Mouse (Mus musculus): Measurements from ENCODE around the gene Cdh13.

The Cdh13 gene

DNA sequence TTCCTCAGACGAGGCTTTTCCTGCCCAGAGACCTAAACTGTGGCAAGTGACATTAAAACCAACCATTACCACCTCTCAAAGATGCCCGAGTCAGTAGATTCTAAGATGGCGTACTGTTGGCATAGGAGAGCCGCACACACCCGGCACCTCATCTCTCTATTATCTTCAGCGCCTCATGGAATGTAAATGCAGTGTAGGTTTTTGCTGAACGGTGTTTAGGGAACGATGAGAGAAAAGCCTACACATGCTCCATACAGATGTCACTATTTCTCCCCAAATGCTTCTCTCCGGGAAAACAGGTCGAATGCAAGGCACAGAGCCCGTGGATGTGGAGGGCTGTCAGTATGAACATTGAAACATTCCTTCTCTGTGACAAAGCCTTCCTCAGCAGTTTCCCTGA, 737.9 kb downstream of the Cdh13 start:
- ChIA-PET POLR2A (no interaction called here), CTCF (no interaction called here)

DNA sequence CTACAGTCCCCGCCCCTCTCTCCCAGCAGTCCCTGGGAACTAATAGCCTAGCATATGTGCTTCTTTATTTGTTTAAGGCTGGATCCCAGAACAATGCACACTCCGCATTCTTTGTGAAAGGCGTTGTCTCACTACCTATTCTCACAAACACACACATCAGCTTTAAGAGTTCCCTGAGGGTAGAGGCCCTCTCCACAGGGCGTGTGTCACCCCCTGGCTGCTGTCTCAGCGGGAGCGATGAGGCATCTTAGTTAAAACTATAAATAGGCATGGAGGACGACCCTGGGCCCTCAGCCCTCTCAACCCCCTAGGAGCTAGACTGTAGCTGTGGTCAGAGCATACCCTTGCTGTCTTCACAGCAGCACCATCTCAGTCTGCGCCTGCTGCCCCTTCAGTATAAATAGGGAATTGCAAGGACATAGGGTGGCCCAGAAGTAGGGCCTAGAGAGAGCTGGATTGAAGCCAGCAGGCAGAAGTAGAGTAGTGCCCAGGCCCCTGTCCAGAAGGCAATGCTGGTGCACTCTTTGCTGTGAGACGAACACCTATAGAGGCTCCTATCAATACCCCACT, 738.9 kb downstream of the Cdh13 start:
- ChIA-PET CTCF (interaction anchor here in 1 of 4 experiments (1.1 to 1.3 kb wide), 2 partner anchors 15 to 17 kb away, joined by 4 to 5 read pairs; no protein-coding TSS in a partner anchor), POLR2A (no interaction called here)

DNA sequence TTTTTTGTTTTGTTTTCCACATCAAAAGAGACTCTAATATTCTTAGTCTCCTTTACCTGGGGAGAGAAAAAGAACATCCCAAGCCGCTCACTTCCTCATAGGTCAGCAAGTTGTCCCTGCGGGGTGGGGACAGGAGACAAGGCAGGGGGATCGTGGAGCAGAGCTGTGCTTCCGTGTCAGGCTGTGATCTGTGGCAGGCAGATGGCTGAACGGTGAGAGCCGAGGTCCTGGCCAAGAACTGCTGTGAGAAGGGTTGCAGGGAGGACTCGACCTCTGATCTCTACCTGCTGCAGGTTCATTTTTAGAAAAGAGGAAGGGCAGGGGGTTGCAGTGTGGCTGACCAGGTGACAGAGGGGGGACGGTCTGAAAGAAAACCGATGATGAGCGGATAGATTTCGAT, 749.9 kb downstream of the Cdh13 start:
- CTCF ChIA-PET, result no interaction called here
- POLR2A ChIA-PET, result interaction anchor here in 1 of 4 experiments (0.7 kb wide), 1 partner anchor 40 kb away, joined by 3 read pairs; no protein-coding TSS in a partner anchor

DNA sequence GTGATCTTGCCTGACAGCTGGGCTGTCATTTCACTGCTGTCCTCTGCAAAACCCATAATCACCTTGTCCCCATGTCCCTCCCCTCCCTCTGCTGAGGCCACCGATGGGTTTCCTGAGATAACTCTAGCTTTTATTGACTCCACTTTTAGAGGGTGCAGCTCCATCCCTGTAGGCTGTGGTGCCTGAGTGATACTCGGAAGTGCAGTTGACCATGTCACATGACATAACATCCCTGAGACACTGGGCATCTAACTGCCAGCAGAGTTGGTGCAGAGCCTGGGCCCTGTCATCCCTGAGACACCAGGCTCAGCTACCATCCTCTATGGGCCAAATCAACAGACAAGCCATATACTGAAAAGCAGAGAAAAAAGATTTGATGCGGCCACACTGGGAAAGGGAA, 750.5 kb downstream of the Cdh13 start:
- ChIA-PET CTCF (interaction anchor here in 1 of 4 experiments (0.7 kb wide), 1 partner anchor 45 kb away, joined by 3 read pairs; no protein-coding TSS in a partner anchor), POLR2A (interaction anchor here in 1 of 4 experiments (0.7 kb wide), 1 partner anchor 40 kb away, joined by 3 read pairs; no protein-coding TSS in a partner anchor)

- ChIA-PET CTCF (no interaction called here), POLR2A (no interaction called here)
Measured at GRCm38 (mm10) chr8:119035126-119035525, 751.6 kb downstream of the Cdh13 start.

- ChIA-PET CTCF (interaction anchor here in 1 of 4 experiments (0.6 to 1.5 kb wide), 3 partner anchors 15 to 1144 kb away, joined by 3 to 4 read pairs (median 4); no protein-coding TSS in a partner anchor), POLR2A (no interaction called here)
Measured at GRCm38 (mm10) chr8:119037571-119037970, 754.0 kb downstream of the Cdh13 start.

GRCm38 (mm10) chr8:119039358-119039757, 755.8 kb downstream of the Cdh13 start:
- CTCF ChIA-PET, result interaction anchor here in 3 of 4 experiments (0.6 to 1.3 kb wide), 4 partner anchors 17 to 1629 kb away, joined by 3 to 5 read pairs (median 3); no protein-coding TSS in a partner anchor
- POLR2A ChIA-PET, result no interaction called here

DNA sequence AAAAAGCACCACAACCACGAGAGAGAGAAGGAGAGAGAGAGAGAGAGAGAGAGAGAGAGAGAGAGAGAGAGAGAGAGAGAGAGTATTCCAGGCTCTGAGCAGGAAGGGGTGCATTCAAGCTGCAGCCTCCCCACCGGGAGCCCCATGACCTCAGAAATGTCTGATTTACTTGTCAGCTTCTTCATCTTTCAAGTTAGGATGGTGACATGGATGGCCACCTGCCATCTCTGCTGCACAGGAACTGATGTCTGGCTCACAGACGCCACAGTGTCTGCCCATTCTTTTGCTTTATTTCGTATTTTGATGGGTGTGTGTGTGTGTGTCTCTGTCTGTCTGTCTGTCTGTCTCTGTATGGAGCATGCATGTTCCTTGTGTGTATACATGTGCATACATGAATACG, 774.3 kb downstream of the Cdh13 start:
- ChIA-PET POLR2A (no interaction called here), CTCF (interaction anchor here in 2 of 4 experiments (0.6 to 1.0 kb wide), 2 partner anchors 11 to 863 kb away, joined by 6 to 10 read pairs; no protein-coding TSS in a partner anchor)

- ChIA-PET CTCF (no interaction called here), POLR2A (no interaction called here)
Measured at GRCm38 (mm10) chr8:119061671-119062070, 778.1 kb downstream of the Cdh13 start.

DNA sequence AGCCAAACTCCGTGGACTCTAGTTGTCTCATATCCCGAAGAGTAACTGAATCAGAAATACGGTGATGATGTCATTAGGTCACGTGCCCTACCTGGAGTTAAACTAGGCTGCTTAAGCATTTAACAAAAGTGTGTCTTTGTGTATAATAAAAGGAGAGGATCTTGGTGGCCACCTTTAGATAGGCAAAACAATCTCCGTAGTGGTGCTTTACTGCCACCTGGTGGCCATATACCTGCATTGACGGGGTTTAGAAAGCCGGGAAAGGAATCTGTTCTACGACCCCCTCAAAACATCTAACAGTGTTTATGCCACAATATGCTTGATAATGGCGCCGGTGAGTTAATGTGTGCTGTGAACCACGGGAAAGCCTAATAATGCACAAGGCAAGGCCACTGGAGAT, 781.0 kb downstream of the Cdh13 start:
- ChIA-PET CTCF (interaction anchor here (0.5 to 1.6 kb wide), 10 partner anchors 9 to 1344 kb away, joined by 3 to 4 read pairs (median 3); no protein-coding TSS in a partner anchor), POLR2A (no interaction called here)

GRCm38 (mm10) chr8:119072291-119072690, 788.8 kb downstream of the Cdh13 start:
- CTCF ChIA-PET, result no interaction called here
- POLR2A ChIA-PET, result no interaction called here

DNA sequence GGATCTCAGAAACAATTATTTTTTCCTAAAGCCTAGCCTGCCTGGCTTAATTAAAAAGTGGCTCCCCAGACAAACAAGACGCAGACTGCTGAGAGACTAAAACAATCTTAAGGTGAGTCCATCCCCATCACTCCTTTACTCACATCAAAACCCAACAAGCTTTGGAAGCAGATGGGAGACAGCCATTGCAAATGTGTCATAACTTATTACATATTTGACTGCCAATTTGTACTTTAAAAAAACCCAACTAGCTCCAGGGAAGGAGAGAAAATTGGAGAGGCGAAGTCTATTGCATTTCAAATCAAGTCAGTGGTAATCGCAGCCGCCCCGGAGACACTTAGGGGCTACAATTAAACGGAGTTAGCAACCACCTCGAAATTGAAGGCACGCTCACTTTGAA, 801.5 kb downstream of the Cdh13 start:
- POLR2A ChIA-PET, result no interaction called here
- CTCF ChIA-PET, result no interaction called here

DNA sequence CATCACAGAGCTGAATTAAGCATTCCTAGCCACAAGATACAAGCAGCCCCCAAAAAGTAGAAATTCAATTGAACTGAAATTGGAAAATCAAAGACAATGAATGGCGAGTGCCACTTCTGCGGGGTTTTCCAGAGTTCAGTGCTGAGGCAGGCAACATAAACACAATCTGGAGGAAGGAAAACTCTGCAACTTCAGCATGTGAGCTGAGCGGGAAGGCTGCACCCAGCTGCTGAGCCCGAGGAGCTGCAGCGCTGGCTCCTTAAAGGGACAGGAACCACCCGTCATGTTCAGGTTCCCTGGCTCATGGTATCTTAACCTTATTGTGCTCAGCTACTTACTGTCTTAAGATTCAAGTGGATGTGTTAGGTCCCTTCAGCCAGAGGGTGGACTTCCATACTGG, 814.7 kb downstream of the Cdh13 start:
- CTCF ChIA-PET, result no interaction called here
- POLR2A ChIA-PET, result no interaction called here

DNA sequence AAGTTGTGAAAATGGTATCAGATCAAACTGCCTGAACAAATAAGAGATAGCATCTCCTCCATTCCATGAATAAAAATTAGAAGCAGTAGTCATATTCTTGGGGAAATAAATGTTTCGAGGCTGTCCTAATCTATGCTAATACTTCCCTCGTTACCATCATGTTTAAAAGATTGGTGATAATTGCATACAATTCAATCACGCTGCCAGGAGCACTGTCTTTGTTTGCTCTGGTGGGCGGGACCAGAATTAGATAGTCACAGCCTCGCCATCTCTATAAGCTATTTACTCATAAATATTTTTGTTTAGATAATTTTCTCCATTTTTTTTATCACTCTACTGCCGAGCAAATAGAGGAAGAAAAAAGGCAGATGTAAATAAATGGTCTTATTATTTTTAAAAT, 819.3 kb downstream of the Cdh13 start:
- ChIA-PET CTCF (no interaction called here), POLR2A (no interaction called here)

GRCm38 (mm10) chr8:119109655-119110054, 826.1 kb downstream of the Cdh13 start:
- POLR2A ChIA-PET, result no interaction called here
- CTCF ChIA-PET, result no interaction called here

DNA sequence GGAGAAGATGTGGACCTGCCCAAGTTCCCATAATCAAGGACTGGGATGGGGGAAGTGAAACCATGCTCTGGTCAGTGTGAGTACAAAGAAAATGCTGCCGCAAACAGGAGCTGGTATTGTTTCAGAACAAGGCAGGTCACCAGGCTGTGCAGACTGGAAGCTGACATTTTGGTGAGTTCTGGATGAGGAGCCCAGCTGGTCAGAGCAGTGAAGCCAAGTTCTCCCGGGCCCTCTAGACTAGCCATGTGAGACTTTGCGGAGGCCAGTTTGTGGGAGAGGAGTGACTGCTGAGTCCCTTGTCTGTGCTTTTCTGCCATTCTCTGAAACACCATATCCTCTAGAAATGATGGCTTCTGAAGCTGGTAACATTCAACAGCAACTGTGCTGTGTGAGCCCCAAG, 829.3 kb downstream of the Cdh13 start:
- ChIA-PET CTCF (no interaction called here), POLR2A (interaction anchor here in 1 of 4 experiments (0.6 kb wide), 1 partner anchor 1681 kb away, joined by 7 read pairs; no protein-coding TSS in a partner anchor)

DNA sequence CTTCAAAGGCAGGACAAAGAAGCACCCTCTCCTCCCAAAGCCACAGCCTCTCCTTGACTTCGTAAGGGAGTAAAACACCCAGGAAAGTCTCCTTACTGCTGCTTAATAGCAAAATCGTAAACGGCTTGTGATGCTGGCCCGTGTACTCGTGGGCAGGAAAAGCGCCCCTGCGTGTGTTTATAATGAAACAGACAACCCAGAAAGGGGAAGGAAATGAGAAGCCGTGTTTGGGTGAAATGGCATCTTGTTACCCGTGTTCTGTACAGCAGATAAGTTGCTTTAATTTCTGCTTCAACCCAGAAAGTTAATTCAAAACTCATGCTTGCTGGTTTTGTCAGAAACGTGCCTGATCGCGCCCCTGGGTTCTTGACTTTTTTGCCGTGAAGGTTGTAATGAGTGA, 837.7 kb downstream of the Cdh13 start:
- ChIA-PET POLR2A (no interaction called here), CTCF (no interaction called here)

DNA sequence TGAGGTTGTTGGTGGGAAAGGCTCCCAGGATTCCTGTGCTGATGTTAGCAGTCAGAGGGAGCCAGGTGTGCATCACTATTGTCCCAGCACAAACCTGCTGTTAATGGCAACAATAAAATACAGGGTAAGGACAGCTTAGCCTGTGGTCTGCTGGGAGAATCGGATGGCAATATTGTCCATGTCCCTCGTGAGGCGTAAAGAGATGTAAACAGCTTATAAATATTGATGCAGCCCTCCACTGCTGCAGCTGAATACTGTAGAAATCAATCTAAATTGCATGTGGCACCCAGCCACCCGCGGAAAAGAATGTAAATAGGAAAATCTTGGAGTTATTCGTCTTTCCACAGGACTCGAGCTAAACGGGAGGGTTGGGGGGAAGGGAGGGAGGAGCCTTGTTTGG, 844.3 kb downstream of the Cdh13 start:
- POLR2A ChIA-PET, result no interaction called here

DNA sequence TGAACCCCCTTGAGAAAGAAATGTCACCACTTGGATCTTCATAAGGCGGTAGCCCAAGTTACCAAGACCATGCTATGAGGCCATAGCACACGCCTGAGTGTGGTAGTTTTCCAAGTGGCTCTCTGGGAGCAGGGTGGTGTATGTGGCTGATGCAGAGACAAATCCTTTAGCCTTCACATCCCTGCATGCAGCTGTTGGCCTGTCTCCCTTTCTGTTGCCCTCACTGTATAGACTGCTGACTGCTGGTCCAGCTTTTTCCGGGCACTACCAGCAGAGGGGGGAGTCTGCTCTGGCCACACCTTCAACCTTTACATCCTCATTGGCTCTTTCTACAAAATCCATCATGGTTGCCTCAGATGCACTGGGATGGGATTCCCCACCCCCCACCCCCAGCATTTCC, 844.7 kb downstream of the Cdh13 start:
- ChIA-PET CTCF (interaction anchor here in 1 of 4 experiments (1.6 kb wide), 1 partner anchor 256 kb away, joined by 3 read pairs; no protein-coding TSS in a partner anchor), POLR2A (no interaction called here)

More for the DNA sequence above, 844.3 kb downstream of the Cdh13 start:
- CTCF ChIA-PET, result interaction anchor here in 1 of 4 experiments (1.6 kb wide), 1 partner anchor 257 kb away, joined by 3 read pairs; no protein-coding TSS in a partner anchor

- ChIA-PET POLR2A (no interaction called here), CTCF (no interaction called here)
Measured at GRCm38 (mm10) chr8:119156454-119156921, 873.0 kb downstream of the Cdh13 start.

- CTCF ChIA-PET, result no interaction called here
Measured at GRCm38 (mm10) chr8:119158628-119159027, 875.1 kb downstream of the Cdh13 start.

More at GRCm38 (mm10) chr8:119158628-119159027, 875.1 kb downstream of the Cdh13 start:
- POLR2A ChIA-PET, result no interaction called here

Data from embryonic stem cell, embryonic (primary cell).